Mouse (Mus musculus) spleen, adult 2 months (tissue): ENCODE results near the gene Lmtk2.

Experiments used
- CTCF ChIP-seq: fragments of 200-500 bp; IDR thresholded peaks from 2 replicates; pipeline ENCODE4 v1.5.1; 2011; ENCODE audit warnings: mild to moderate bottlenecking, inconsistent platforms; ENCODE audit not compliant: insufficient read depth, insufficient read length, insufficient replicate concordance; ENCODE audit errors: extremely low read depth
- POLR2A ChIP-seq: fragments of 200-500 bp; IDR thresholded peaks from 2 replicates; pipeline ENCODE4 v1.6.1; 2011; ENCODE audit warnings: low read depth, low read length, inconsistent platforms

DNA sequence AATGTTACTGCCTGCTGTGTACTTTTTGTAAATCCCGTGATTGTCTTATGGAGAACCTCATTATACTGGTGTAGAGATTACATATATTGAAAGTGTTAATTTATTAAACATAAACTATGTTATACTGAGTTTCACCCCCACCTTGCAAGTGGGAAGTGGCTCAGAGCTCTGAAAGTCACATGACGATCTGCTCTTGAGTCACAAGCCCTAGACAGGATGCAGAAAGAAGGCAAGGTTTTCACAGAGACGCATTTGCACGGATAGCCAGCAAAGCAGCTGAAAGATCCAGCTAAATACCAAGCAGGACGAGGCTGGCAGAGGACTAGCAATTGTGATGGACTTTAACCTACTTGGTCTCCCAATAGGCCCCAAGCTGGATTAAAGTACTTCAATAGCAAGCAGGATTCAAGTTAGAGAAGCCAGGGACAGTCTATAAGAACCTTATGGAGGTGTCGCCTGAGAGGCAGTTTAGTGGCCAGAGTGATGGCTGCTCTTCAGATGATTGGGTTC lies 4.7 kb upstream of the Lmtk2 start:
- TF ChIP-seq CTCF = no peak
- TF ChIP-seq POLR2A = no peak
